Mouse (Mus musculus) stomach, embryonic 16.5 days (tissue): ENCODE data around the gene Kng2. TPM values are rescaled to one million over a fixed set of nuclear protein-coding genes. Genes with fewer than 3 reads are reported as not detected.
"Not testable (repeated sequence)": the region's sequence is repeated elsewhere in the genome, so short reads cannot be mapped to it uniquely, and the experiment has no call there.

Source experiments
- ATAC-seq: fragments of 200-750 bp; cut with Nextera tagmentation; 2 replicates; pipeline ENCODE4 v1.8.0; 2017; ENCODE audit warnings: moderate number of reproducible peaks, moderate TSS enrichment; ENCODE audit not compliant: insufficient read depth, low FRiP score
- H3K27ac ChIP-seq: fragments of 300-500 bp; sonication (generic); 2 replicates; pipeline ENCODE4 v1.5.1; 2014; ENCODE audit warnings: low read length
- H3K27me3 ChIP-seq: fragments of 300-500 bp; sonication (generic); 2 replicates; pipeline ENCODE4 v1.6.1; 2014; ENCODE audit warnings: low read length, control low read depth, mixed read lengths; ENCODE audit not compliant: control insufficient read depth, insufficient read depth
- H3K36me3 ChIP-seq: fragments of 300-500 bp; sonication (generic); 2 replicates; pipeline ENCODE4 v1.6.1; 2014; ENCODE audit warnings: low read length; ENCODE audit not compliant: control insufficient read depth, insufficient read depth
- H3K4me1 ChIP-seq: fragments of 300-500 bp; sonication (generic); 2 replicates; pipeline ENCODE4 v1.6.1; 2014; ENCODE audit warnings: low read length, control low read depth, mixed read lengths; ENCODE audit not compliant: control insufficient read depth, insufficient read depth
- H3K4me2 ChIP-seq: fragments of 300-500 bp; sonication (generic); 2 replicates; pipeline ENCODE4 v1.6.1; 2014; ENCODE audit warnings: low read depth, low read length, mixed read lengths
- H3K4me3 ChIP-seq: fragments of 300-500 bp; sonication (generic); replicated peaks from 2 replicates; pipeline ENCODE4 v1.5.1; 2014; ENCODE audit warnings: mild to moderate bottlenecking, low read length
- H3K9ac ChIP-seq: fragments of 300-500 bp; sonication (generic); 2 replicates; pipeline ENCODE4 v1.6.1; 2014; ENCODE audit warnings: low read length
- H3K9me3 ChIP-seq: fragments of 300-500 bp; sonication (generic); replicated peaks from 2 replicates; pipeline ENCODE4 v1.6.1; 2016; ENCODE audit warnings: low read length, control low read depth; ENCODE audit not compliant: control insufficient read depth
- WGBS: fragments of 180-500 bp; shearing (Covaris S2); extraction: QIAGEN DNeasy Blood & Tissue Kit; methylation state at CpG from one replicate; pipeline ENCODE4 v1.1.7; 2014; 5-methylcytosine and 5-hydroxymethylcytosine counted together
- polyA plus RNA-seq: library from polyadenylated mRNA; unstranded; fragments of >200 nt; fragmentation: Nextera tagmentation; extraction: Ambion mirVana; gene quantifications from 2 replicates; pipeline ENCODE4 v1.2.1, GENCODE M21; 2015

Gene Kng2
- polyA plus RNA-seq = 1.8 and 2.4 TPM in 2 replicates

- H3K27ac ChIP-seq, H3K4me3 ChIP-seq, H3K9me3 ChIP-seq, H3K4me2 ChIP-seq, H3K4me1 ChIP-seq, H3K9ac ChIP-seq, ATAC-seq, H3K36me3 ChIP-seq, H3K27me3 ChIP-seq: not testable (repeated sequence)
- WGBS = 85% methylated on average over 3 of the region's 3 CpGs
These were observed at the start of gene Kng2 for GRCm38 (mm10) chr16:23028966-23029600. TSS of gene Kng2 (minus strand) at chr16:23029482.

DNA sequence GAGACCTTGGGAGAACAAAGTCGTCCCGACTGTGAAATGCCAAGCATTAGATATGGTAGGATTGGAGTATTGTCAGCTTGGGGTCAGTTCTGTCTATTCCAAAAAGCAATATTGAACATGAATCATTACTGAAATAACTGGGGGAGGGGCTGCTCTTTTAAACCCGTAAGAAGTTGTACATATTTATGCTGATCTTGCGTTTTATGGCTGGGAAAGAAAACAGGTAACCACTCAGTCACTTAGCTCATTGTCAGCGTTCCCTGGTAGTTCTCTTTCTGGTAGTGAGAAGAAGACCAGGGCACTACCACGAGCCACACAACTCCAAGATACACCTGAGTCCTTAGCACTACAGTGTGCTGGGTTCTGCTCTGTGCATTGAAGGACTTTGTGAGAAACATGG is 48.2 kb upstream of the Kng2 start:
- not testable (repeated sequence) for H3K4me2 ChIP-seq, H3K9me3 ChIP-seq, H3K4me1 ChIP-seq, H3K27ac ChIP-seq, H3K27me3 ChIP-seq, H3K36me3 ChIP-seq, H3K4me3 ChIP-seq, H3K9ac ChIP-seq, ATAC-seq
- 76% methylated on average over 6 of the region's 6 CpGs for WGBS

DNA sequence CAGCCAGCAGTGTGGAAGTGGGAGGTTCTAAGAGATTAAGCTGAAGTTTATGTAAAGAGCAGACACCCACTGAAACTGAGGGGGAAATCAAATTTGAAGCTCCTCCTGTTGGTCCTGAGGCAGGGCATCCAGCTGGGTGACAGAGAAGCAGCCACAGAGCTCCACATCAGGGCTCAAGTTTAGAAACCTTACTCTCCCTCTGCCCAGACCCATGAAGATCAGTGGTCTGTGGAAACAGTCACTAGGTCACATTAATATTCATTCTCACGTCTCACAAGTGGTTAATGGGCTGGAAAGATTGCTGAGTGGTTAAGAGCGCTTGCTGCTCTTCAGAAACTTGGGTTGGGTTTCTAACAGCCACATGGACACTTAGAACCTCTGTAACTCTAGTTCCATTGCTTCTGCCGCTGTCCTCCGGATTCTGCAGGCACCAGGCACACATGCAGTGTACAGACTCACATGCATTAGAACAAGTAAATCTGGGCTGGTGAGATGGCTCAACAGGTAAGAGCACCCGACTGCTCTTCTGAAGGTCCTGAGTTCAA is 31.6 kb upstream of the Kng2 start:
- not testable (repeated sequence) for ATAC-seq, H3K27ac ChIP-seq

DNA sequence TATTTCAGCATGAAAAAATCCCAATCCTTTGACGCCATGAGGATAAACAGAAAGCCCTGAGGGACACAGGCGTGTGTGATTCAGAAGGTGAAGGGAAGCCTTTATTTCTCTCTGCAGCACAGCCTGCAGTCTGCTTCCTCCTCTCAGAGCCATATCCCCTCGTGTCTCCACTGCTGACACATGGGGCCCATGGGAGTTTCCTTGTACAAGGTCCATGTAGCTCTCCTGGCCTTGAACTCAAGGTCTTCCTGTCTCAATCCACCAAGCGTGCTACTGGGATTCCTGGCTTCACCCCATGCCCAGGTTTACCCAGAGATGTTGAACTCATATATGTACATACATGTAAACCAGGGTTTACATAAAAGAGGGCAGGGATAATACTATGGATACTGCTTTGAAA is 30.3 kb upstream of the Kng2 start:
- not testable (repeated sequence) for ATAC-seq, H3K9me3 ChIP-seq, H3K27me3 ChIP-seq, H3K9ac ChIP-seq, H3K4me2 ChIP-seq, H3K36me3 ChIP-seq, H3K27ac ChIP-seq, H3K4me1 ChIP-seq, H3K4me3 ChIP-seq
- whole genome bisulfite sequencing = 55% methylated on average over 4 of the region's 4 CpGs

More for the DNA sequence above, 31.6 kb upstream of the Kng2 start:
- H3K9me3 ChIP-seq, H3K4me3 ChIP-seq, H3K36me3 ChIP-seq, H3K4me2 ChIP-seq, H3K4me1 ChIP-seq, H3K9ac ChIP-seq, H3K27me3 ChIP-seq: not testable (repeated sequence)
- 75% methylated on average over 5 of the region's 5 CpGs for WGBS

DNA sequence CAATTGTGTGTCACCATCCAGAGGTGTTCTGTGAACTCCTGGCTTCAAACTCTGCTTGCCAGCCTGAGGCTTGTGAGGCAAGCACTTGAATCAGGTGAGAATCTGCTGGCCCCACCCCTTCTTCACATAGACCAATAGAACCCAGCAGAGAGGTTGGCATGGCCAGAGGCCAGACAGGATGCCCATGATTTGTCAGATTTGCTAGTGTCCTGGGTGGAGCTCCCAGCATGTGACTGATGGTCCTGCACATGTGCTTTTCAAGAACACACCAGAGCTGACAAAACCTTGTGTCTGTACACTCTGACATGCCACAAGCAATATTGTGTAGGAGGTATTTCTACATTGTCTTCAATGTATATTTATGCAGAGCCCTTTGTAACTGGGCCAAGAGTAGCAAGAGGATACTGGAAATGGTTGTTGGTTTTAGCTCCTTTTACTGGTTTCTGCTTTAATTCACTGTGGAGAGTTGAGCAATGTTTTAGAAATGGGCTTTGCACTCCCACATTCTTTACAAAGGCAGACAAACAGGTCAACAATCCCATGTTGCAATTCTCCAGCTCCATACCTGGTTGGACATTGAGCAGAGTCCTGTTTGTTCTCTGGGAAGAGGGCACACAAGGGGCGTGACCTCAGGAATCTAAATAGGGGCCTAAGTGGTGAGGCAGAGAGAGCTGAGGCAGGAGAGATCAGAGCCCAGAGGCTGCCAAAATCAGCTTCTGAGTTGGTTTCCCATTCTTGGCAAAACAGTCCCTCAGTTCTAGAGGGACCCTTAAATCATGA is 28.6 kb upstream of the Kng2 start, which contains the start of gene Kng1:
Gene Kng1 (plus strand): TSS at position 198 of the 780 bp plus-strand sequence.
- not testable (repeated sequence) for H3K4me3 ChIP-seq, H3K27me3 ChIP-seq, H3K9ac ChIP-seq, H3K27ac ChIP-seq, ATAC-seq, H3K4me2 ChIP-seq, H3K4me1 ChIP-seq, H3K9me3 ChIP-seq, H3K36me3 ChIP-seq
- 82% methylated on average over 1 of the region's 1 CpGs for WGBS

- ATAC-seq = no peak
- no peak overlapping the region for H3K4me2 ChIP-seq
- WGBS = 59% methylated on average over 5 of the region's 5 CpGs
These were observed 17.0 kb upstream of the Kng2 start for GRCm38 (mm10) chr16:23046319-23046718.

GRCm38 (mm10) chr16:23040876-23041275 is 11.6 kb upstream of the Kng2 start:
- Histone ChIP-seq H3K27me3 (no peaks in the 10 kb centered on the region), H3K4me2 (no peak overlapping the region), H3K27ac (no peak overlapping the region), H3K4me1 (no peaks in the 10 kb centered on the region), H3K36me3 (no peaks in the 10 kb centered on the region), H3K9me3 (no peaks in the 10 kb centered on the region), H3K9ac (no peak overlapping the region), H3K4me3 (no peak overlapping the region)
- ATAC-seq = no peak
- WGBS = 19% methylated on average over 4 of the region's 4 CpGs

More at GRCm38 (mm10) chr16:23046319-23046718, 17.0 kb upstream of the Kng2 start:
- no peak overlapping the region for H3K27ac ChIP-seq
- no peaks in the 10 kb centered on the region for H3K36me3 ChIP-seq
- H3K27me3 ChIP-seq = no peaks in the 10 kb centered on the region
- H3K9ac ChIP-seq = no peak overlapping the region
- no peaks in the 10 kb centered on the region for H3K4me1 ChIP-seq
- H3K9me3 ChIP-seq = no peaks in the 10 kb centered on the region
- no peak overlapping the region for H3K4me3 ChIP-seq

- H3K36me3 ChIP-seq = no peaks in the 10 kb centered on the region
- no peak overlapping the region for H3K4me2 ChIP-seq
- H3K9me3 ChIP-seq = no peaks in the 10 kb centered on the region
- no peak overlapping the region for H3K27ac ChIP-seq
- no peaks in the 10 kb centered on the region for H3K27me3 ChIP-seq
- ATAC-seq = no peak
- H3K4me3 ChIP-seq = no peak overlapping the region
- no peak overlapping the region for H3K9ac ChIP-seq
- H3K4me1 ChIP-seq = no peaks in the 10 kb centered on the region
- WGBS = 94% methylated on average over 4 of the region's 4 CpGs
These were observed 10.0 kb upstream of the Kng2 start for GRCm38 (mm10) chr16:23039281-23039680.

DNA sequence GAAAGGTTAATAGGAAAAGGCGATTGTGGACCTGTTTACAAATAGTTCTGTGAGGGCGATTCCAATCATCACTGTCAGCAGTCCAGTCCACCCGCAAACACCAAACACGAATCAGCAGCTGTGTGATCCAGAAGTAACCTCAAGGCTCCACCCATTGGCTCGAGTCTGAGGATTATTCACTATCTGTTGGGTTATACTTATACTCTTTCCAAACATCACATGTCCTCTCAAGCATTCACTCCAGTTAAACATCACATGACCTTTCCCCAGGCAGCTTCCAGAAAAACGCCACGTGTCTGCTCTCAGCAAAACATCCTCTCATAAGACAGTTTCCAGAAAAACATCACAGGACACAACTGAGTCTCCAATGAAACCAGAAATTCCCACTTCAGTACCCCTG is 8.5 kb upstream of the Kng2 start:
- H3K9ac ChIP-seq = no peak overlapping the region
- no peak overlapping the region for H3K4me2 ChIP-seq
- WGBS = 54% methylated on average over 7 of the region's 7 CpGs
- no peaks in the 10 kb centered on the region for H3K4me1 ChIP-seq
- no peaks in the 10 kb centered on the region for H3K9me3 ChIP-seq
- no peaks in the 10 kb centered on the region for H3K27me3 ChIP-seq
- H3K36me3 ChIP-seq = no peaks in the 10 kb centered on the region
- no peak overlapping the region for H3K27ac ChIP-seq
- H3K4me3 ChIP-seq = no peak overlapping the region
- no peak for ATAC-seq
